Mouse (Mus musculus): ENCODE measurements at regions not wholly inside any gene's neighbourhood (a gene's known extent, or its start where the extent isn't known, plus 50 kb on each side); places are given as distances from the start of the nearest gene placed in this dataset.

GRCm38 (mm10) chr9:61002572-61002971 is 208.2 kb downstream of the Uaca start:
- H3K4me3 ChIP-seq (ENCODE audit: low read depth, low read length): no peak overlapping the region
- no peaks in the 10 kb centered on the region for H3K9me3 ChIP-seq (replicated peaks; ENCODE audit: control insufficient read depth, low read length)
- WGBS (ENCODE audit: insufficient replicate concordance): 80% methylated on average over 5 of the region's 5 CpGs
- no peaks in the 10 kb centered on the region for H3K4me1 ChIP-seq (ENCODE audit: control insufficient read depth, insufficient read depth, low read length)
- H3K27me3 ChIP-seq (ENCODE audit: control insufficient read depth, insufficient read depth, low read length): 0 out of 2 replicates have a peak, but pooled peaks cover 5% of the 10 kb centered on the region
- no peak for ATAC-seq (replicated peaks; ENCODE audit: insufficient number of reproducible peaks, low FRiP score, low TSS enrichment)
- no peaks in the 10 kb centered on the region for H3K36me3 ChIP-seq (ENCODE audit: control insufficient read depth, insufficient read depth, low read length)
- H3K4me2 ChIP-seq: no peak overlapping the region
- H3K9ac ChIP-seq (ENCODE audit: low read depth, low read length): no peak overlapping the region
- H3K27ac ChIP-seq (ENCODE audit: low read depth, low read length): no peak overlapping the region

DNA sequence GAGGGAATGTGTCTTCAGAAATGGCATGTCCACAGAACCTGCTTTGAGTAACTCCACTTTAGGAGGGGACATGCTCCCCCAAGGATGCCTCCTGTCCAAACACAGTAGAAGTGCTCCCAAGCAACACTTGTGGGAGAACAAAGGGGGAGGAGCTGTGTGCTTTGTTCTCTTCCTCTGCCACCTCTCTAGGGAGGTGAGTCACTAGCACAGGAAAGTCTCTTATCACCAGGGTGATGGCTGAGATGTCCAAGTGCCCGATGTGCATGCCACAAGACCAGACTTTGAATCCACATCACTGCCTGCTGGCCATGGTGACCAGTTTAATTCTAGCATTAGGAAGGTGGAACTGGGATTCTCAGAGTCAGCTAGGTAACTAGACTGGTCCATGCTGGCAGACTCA is 214.1 kb downstream of the Uaca start:
- H3K4me1 ChIP-seq (ENCODE audit: control insufficient read depth, insufficient read depth, low read length): no peaks in the 10 kb centered on the region
- H3K27me3 ChIP-seq (ENCODE audit: control insufficient read depth, insufficient read depth, low read length): 0 out of 2 replicates have a peak, but pooled peaks cover 2% of the 10 kb centered on the region
- no peaks in the 10 kb centered on the region for H3K36me3 ChIP-seq (ENCODE audit: control insufficient read depth, insufficient read depth, low read length)
- H3K4me3 ChIP-seq (ENCODE audit: low read depth, low read length): no peak overlapping the region
- no peak for ATAC-seq (replicated peaks; ENCODE audit: insufficient number of reproducible peaks, low FRiP score, low TSS enrichment)
- H3K9me3 ChIP-seq (replicated peaks; ENCODE audit: control insufficient read depth, low read length): no peaks in the 10 kb centered on the region
- no peak overlapping the region for H3K9ac ChIP-seq (ENCODE audit: low read depth, low read length)
- no peak overlapping the region for H3K27ac ChIP-seq (ENCODE audit: low read depth, low read length)
- 35% methylated on average over 1 of the region's 1 CpGs for WGBS (ENCODE audit: insufficient replicate concordance)
- no peak overlapping the region for H3K4me2 ChIP-seq

GRCm38 (mm10) chr9:61011066-61011465 is 216.7 kb downstream of the Uaca start:
- Histone ChIP-seq H3K27ac (ENCODE audit: low read depth, low read length) (no peak overlapping the region), H3K27me3 (ENCODE audit: control insufficient read depth, insufficient read depth, low read length) (no peaks in the 10 kb centered on the region), H3K9ac (ENCODE audit: low read depth, low read length) (no peak overlapping the region), H3K4me2 (no peak overlapping the region), H3K36me3 (ENCODE audit: control insufficient read depth, insufficient read depth, low read length) (no peaks in the 10 kb centered on the region), H3K4me1 (ENCODE audit: control insufficient read depth, insufficient read depth, low read length) (no peaks in the 10 kb centered on the region), H3K9me3 (replicated peaks; ENCODE audit: control insufficient read depth, low read length) (no peaks in the 10 kb centered on the region), H3K4me3 (ENCODE audit: low read depth, low read length) (no peak overlapping the region)
- no peak for ATAC-seq (replicated peaks; ENCODE audit: insufficient number of reproducible peaks, low FRiP score, low TSS enrichment)

GRCm38 (mm10) chr9:61012771-61013540 is 218.6 kb downstream of the Uaca start:
- no peaks in the 10 kb centered on the region for H3K36me3 ChIP-seq (ENCODE audit: control insufficient read depth, insufficient read depth, low read length)
- ATAC-seq (replicated peaks; ENCODE audit: insufficient number of reproducible peaks, low FRiP score, low TSS enrichment): no peak
- H3K27me3 ChIP-seq (ENCODE audit: control insufficient read depth, insufficient read depth, low read length): peaks cover 9% of the 10 kb centered on the region
- no peak overlapping the region for H3K27ac ChIP-seq (ENCODE audit: low read depth, low read length)
- WGBS (ENCODE audit: insufficient replicate concordance): 55% methylated on average over 19 of the region's 19 CpGs
- no peak overlapping the region for H3K4me3 ChIP-seq (ENCODE audit: low read depth, low read length)
- H3K9me3 ChIP-seq (replicated peaks; ENCODE audit: control insufficient read depth, low read length): no peaks in the 10 kb centered on the region
- H3K9ac ChIP-seq (ENCODE audit: low read depth, low read length): no peak overlapping the region
- no peak overlapping the region for H3K4me2 ChIP-seq
- no peaks in the 10 kb centered on the region for H3K4me1 ChIP-seq (ENCODE audit: control insufficient read depth, insufficient read depth, low read length)

- peaks cover 12% of the 10 kb centered on the region for H3K27me3 ChIP-seq (ENCODE audit: control insufficient read depth, insufficient read depth, low read length)
- H3K4me2 ChIP-seq: no peak overlapping the region
- no peaks in the 10 kb centered on the region for H3K9me3 ChIP-seq (replicated peaks; ENCODE audit: control insufficient read depth, low read length)
- no peaks in the 10 kb centered on the region for H3K4me1 ChIP-seq (ENCODE audit: control insufficient read depth, insufficient read depth, low read length)
- H3K27ac ChIP-seq (ENCODE audit: low read depth, low read length): no peak overlapping the region
- no peak overlapping the region for H3K4me3 ChIP-seq (ENCODE audit: low read depth, low read length)
- 68% methylated on average over 8 of the region's 8 CpGs for WGBS (ENCODE audit: insufficient replicate concordance)
- no peak for ATAC-seq (replicated peaks; ENCODE audit: insufficient number of reproducible peaks, low FRiP score, low TSS enrichment)
- H3K36me3 ChIP-seq (ENCODE audit: control insufficient read depth, insufficient read depth, low read length): no peaks in the 10 kb centered on the region
- no peak overlapping the region for H3K9ac ChIP-seq (ENCODE audit: low read depth, low read length)
Measured at GRCm38 (mm10) chr9:61014151-61014550, 219.8 kb downstream of the Uaca start.

- H3K27ac ChIP-seq (ENCODE audit: low read depth, low read length): no peak overlapping the region
- H3K36me3 ChIP-seq (ENCODE audit: control insufficient read depth, insufficient read depth, low read length): no peaks in the 10 kb centered on the region
- no peaks in the 10 kb centered on the region for H3K4me1 ChIP-seq (ENCODE audit: control insufficient read depth, insufficient read depth, low read length)
- H3K27me3 ChIP-seq (ENCODE audit: control insufficient read depth, insufficient read depth, low read length): peaks cover 12% of the 10 kb centered on the region
- ATAC-seq (replicated peaks; ENCODE audit: insufficient number of reproducible peaks, low FRiP score, low TSS enrichment): no peak
- no peak overlapping the region for H3K9ac ChIP-seq (ENCODE audit: low read depth, low read length)
- H3K9me3 ChIP-seq (replicated peaks; ENCODE audit: control insufficient read depth, low read length): no peaks in the 10 kb centered on the region
- WGBS (ENCODE audit: insufficient replicate concordance): 66% methylated on average over 15 of the region's 15 CpGs
- H3K4me3 ChIP-seq (ENCODE audit: low read depth, low read length): no peak overlapping the region
- H3K4me2 ChIP-seq: no peak overlapping the region
Measured at GRCm38 (mm10) chr9:61015374-61015890, 221.1 kb downstream of the Uaca start.

- H3K36me3 ChIP-seq (ENCODE audit: control insufficient read depth, insufficient read depth, low read length): no peaks in the 10 kb centered on the region
- H3K4me1 ChIP-seq (ENCODE audit: control insufficient read depth, insufficient read depth, low read length): no peaks in the 10 kb centered on the region
- WGBS (ENCODE audit: insufficient replicate concordance): 49% methylated on average over 10 of the region's 10 CpGs
- no peak overlapping the region for H3K27ac ChIP-seq (ENCODE audit: low read depth, low read length)
- no peak overlapping the region for H3K9ac ChIP-seq (ENCODE audit: low read depth, low read length)
- no peak for ATAC-seq (replicated peaks; ENCODE audit: insufficient number of reproducible peaks, low FRiP score, low TSS enrichment)
- H3K9me3 ChIP-seq (replicated peaks; ENCODE audit: control insufficient read depth, low read length): no peaks in the 10 kb centered on the region
- H3K4me3 ChIP-seq (ENCODE audit: low read depth, low read length): no peak overlapping the region
- peaks cover 12% of the 10 kb centered on the region for H3K27me3 ChIP-seq (ENCODE audit: control insufficient read depth, insufficient read depth, low read length)
- no peak overlapping the region for H3K4me2 ChIP-seq
Measured at GRCm38 (mm10) chr9:61016673-61017072, 222.3 kb downstream of the Uaca start.

GRCm38 (mm10) chr9:61019938-61020337 is 225.6 kb downstream of the Uaca start:
- Histone ChIP-seq H3K9me3 (replicated peaks; ENCODE audit: control insufficient read depth, low read length) (no peaks in the 10 kb centered on the region), H3K9ac (ENCODE audit: low read depth, low read length) (no peak overlapping the region), H3K36me3 (ENCODE audit: control insufficient read depth, insufficient read depth, low read length) (no peaks in the 10 kb centered on the region), H3K4me3 (ENCODE audit: low read depth, low read length) (no peak overlapping the region), H3K4me2 (no peak overlapping the region), H3K27ac (ENCODE audit: low read depth, low read length) (no peak overlapping the region), H3K4me1 (ENCODE audit: control insufficient read depth, insufficient read depth, low read length) (no peaks in the 10 kb centered on the region), H3K27me3 (ENCODE audit: control insufficient read depth, insufficient read depth, low read length) (peaks cover 12% of the 10 kb centered on the region)
- ATAC-seq (replicated peaks; ENCODE audit: insufficient number of reproducible peaks, low FRiP score, low TSS enrichment): no peak
- WGBS (ENCODE audit: insufficient replicate concordance): 53% methylated on average over 4 of the region's 4 CpGs

GRCm38 (mm10) chr9:61021810-61022209 is 227.5 kb downstream of the Uaca start:
- Histone ChIP-seq H3K4me3 (ENCODE audit: low read depth, low read length) (no peak overlapping the region), H3K27me3 (ENCODE audit: control insufficient read depth, insufficient read depth, low read length) (peaks cover 17% of the 10 kb centered on the region), H3K9ac (ENCODE audit: low read depth, low read length) (no peak overlapping the region), H3K4me1 (ENCODE audit: control insufficient read depth, insufficient read depth, low read length) (no peaks in the 10 kb centered on the region), H3K4me2 (no peak overlapping the region), H3K9me3 (replicated peaks; ENCODE audit: control insufficient read depth, low read length) (no peaks in the 10 kb centered on the region), H3K27ac (ENCODE audit: low read depth, low read length) (no peak overlapping the region), H3K36me3 (ENCODE audit: control insufficient read depth, insufficient read depth, low read length) (no peaks in the 10 kb centered on the region)
- 82% methylated on average over 5 of the region's 5 CpGs for WGBS (ENCODE audit: insufficient replicate concordance)
- no peak for ATAC-seq (replicated peaks; ENCODE audit: insufficient number of reproducible peaks, low FRiP score, low TSS enrichment)

Measured in heart, embryonic 11.5 days (tissue).